Mouse (Mus musculus): Measurements from ENCODE around the gene BC052040. TPM values are rescaled to one million over a fixed set of nuclear protein-coding genes. Genes with fewer than 3 reads are reported as not detected.

The BC052040 gene
- total RNA-seq, 2 experiments from 2014 or later: 7.4 to 7.6 TPM

GRCm38 (mm10) chr2:115600724-115601123 lies 19.2 kb downstream of the BC052040 start:
- DNase-seq (ENCODE audit: low spot score in 2 of 2): no peak

- DNase-seq (ENCODE audit: low spot score in 2 of 2): peak in 1 of 2 experiments; percentile 41
These were observed 19.8 kb downstream of the BC052040 start for GRCm38 (mm10) chr2:115601280-115601679.

DNA sequence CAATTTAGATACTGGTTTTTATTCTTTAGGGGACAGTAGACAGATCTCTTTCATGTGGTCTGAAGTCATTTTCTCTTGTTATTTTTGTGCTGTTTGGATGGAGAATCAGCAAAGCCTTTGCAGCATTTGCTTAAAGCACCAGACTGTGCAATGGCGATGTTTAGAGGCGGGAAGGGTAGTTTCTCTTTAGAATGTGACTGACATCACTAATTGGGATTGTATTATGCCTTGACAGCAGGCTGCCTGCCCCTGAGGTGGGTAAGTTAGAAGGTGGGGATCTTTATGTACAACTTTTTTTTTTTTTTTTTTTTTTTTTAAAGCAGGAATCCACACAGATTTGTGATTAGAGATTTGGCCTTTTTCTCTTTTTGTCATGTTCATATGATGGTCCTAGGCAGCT lies 20.6 kb downstream of the BC052040 start:
- DNase-seq (ENCODE audit: low spot score in 2 of 2): no peak

GRCm38 (mm10) chr2:115604132-115604531 lies 22.6 kb downstream of the BC052040 start:
- DNase-seq (ENCODE audit: low spot score in 2 of 2): peak in 1 of 2 experiments; percentile 31

- no peak for DNase-seq (ENCODE audit: low spot score in 2 of 2)
These were observed 24.4 kb downstream of the BC052040 start for GRCm38 (mm10) chr2:115605829-115606336.

- DNase-seq (ENCODE audit: low spot score in 2 of 2): no peak
These were observed 27.5 kb downstream of the BC052040 start for GRCm38 (mm10) chr2:115609020-115609419.

DNA sequence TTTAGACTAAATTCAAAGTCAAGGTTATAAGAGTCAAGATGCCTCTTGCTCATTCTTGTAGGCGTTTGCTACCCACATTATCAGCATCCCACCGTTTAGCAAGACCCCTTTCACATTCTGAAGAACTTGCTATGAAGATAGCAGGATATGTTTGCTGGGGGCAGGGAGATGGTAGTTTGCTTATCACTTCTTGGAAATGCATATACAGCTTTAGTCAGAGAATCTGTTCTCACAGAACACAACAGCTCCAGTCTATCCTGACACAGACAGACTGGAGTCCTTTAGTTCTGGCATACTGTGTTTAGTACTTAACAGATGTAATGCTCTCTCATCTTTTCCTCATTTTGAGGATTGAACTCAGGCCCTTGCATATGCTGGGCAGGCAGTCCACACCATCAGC lies 28.6 kb downstream of the BC052040 start:
- DNase-seq (ENCODE audit: low spot score in 2 of 2): no peak

DNA sequence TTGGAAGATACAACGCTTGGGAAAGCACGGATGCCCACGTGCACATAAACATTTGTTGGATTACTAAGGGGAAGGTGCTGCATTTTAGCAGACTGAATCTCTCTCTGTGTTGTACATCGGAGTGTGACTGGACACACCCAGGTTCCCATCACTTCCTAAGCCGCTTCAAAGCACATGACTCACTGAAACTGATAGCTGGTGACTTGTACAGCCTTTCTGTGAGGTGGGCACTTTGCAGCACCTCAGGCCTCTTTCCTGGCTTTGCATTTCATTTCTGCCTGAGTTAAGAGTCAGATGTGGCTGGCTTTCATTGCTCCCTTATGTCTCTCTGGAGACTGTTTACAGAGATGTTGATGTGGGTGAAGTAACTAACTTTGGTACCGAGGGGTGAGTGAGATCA lies 29.0 kb downstream of the BC052040 start:
- no peak for DNase-seq (ENCODE audit: low spot score in 2 of 2)

- no peak for DNase-seq (ENCODE audit: low spot score in 2 of 2)
These were observed 32.5 kb downstream of the BC052040 start for GRCm38 (mm10) chr2:115613830-115614520.

DNA sequence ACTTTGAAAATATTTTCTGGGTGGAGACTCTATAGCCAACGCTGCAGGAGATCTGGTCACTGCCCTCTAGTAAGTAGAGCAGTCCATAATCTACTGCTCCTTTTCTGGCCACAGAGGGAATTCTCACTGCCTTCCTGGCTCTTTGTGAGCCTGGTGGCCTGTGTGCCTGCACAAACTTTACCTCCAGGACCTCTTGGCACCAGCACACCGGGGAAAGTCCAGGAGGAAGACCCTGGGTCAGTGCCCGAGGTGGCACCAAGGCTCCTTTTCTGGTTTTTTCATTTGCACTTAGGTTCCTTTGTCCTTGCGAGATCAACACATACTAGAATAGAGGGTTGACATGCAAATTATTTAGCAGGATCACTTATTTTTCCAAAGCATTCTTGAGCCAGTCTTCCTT lies 47.0 kb downstream of the BC052040 start:
- DNase-seq (ENCODE audit: low spot score in 2 of 2): no peak

DNA sequence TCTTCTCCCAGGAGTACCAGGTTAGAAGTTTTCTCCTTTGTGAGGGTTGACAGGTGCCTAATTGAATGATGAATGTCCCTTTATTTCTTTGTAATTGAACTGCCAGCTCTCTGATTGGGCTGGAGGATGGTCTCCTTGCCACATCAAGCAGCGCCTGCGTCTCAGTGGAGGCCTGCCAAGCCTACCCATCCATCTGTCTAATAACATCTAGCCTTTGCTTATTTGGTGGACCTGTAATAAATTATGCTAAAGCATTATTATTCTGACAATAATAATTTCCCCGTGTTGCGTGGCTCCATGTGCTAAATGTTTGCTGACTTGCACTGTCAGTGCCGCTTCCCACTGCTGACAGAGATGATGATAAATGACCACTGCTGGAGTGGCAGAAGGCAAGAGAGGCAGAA lies 49.5 kb downstream of the BC052040 start:
- peak in 1 of 2 experiments; percentile 10 for DNase-seq (ENCODE audit: low spot score in 2 of 2)

DNA sequence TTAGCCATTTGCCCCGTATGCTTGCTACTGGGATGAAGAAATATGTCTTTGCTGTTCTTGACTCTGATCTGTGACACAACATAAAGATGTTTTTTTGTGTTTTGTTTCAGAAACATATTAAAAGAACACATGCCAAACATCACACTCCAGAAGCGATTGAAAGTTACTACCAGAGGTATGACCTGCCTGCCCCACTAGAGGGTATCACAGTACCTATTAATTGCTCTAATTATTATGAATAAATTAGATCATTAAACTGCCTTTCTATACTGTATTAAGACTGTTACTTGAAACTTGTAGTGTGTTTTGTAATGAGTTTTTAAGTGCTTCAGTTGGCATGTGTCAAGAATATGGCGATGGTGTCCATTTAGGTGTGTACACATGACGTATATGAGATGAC lies 50.3 kb downstream of the BC052040 start:
- DNase-seq (ENCODE audit: low spot score in 2 of 2): no peak

DNA sequence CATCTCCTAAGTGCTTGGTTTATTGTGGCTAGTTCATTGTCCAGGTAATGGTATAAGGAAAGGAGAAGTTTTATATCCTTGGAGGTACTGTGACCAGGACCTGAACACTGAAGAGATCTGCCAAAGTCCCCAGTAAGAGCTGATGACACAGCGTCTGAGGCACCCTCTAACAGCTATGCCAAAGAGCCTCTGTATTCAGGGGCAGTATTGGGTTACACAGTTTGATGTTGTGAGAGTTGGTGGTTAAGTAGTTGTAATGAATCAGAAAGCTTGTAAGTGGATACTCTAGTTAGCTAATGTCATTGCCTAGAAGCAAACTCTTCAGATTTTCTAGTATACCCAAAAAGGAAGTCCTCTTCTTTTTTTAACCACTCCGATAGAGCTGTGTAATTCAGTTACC lies 68.7 kb downstream of the BC052040 start:
- no peak for DNase-seq (ENCODE audit: low spot score in 2 of 2)

DNA sequence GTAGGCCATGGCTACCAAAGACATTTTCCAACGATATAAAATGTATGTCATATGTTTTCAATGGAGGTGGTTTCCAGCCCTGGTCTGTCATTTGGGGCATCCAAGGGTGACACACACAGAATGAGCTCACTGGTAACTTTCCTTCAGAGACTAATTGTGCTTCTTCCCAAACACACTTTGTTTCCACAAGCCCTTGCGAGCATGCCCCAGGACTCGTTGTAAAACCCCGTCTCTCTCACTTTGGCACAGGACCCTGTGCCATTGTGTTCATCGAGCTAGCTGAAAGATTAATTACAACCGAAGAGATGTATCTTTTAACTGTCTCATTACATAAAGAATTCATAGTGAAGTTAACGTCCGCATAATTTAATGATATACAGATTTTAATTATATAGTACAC lies 78.2 kb downstream of the BC052040 start:
- DNase-seq (ENCODE audit: low spot score in 2 of 2): no peak

DNA sequence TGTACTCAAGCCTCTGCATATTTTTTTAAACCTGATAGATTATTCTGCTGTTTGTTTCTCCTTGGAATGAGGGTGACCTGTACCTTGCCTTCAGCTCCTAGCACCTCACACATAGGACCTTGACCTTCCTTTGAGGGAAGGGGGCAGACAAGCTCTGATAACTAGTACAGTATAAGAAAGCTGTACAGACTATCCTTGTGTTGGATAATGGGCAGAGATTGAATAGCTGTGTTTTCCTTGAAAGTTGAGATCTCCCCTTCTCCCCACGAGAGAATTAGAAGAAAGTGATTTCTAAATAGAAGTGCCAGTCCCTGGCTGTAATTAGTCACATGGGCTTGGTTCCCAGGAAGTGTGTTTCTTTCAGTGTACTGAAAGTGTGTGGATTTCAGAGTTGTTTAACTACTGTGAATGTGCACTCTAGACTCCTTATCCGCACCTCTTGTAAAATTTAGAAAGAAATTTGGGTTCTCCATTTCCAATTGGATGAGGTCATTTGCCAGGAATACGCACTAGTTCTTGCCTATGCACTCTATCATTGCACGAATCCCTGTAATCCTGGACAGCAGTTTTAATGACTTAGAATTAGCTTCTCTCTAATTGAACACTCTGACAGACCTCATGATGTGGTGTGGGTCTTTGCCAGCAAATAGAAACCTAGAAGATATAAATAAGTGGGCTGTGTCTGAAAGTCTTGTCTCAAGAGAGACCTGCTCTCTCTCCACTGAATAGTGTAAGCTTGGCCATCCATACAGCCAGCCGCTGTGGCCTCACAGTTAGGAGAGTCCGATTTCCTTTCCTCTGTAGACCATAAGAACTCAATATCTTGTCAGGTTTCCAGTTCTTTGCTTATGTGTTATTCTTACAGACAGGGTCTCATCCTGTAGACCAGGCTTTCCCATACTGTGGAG lies 79.0 kb downstream of the BC052040 start:
- DNase-seq (ENCODE audit: low spot score in 2 of 2): no peak

- DNase-seq (ENCODE audit: low spot score in 2 of 2): no peak
These were observed 86.0 kb downstream of the BC052040 start for GRCm38 (mm10) chr2:115667516-115667915.

- no peak for DNase-seq (ENCODE audit: low spot score in 2 of 2)
These were observed 91.6 kb downstream of the BC052040 start for GRCm38 (mm10) chr2:115673054-115673660.

DNA sequence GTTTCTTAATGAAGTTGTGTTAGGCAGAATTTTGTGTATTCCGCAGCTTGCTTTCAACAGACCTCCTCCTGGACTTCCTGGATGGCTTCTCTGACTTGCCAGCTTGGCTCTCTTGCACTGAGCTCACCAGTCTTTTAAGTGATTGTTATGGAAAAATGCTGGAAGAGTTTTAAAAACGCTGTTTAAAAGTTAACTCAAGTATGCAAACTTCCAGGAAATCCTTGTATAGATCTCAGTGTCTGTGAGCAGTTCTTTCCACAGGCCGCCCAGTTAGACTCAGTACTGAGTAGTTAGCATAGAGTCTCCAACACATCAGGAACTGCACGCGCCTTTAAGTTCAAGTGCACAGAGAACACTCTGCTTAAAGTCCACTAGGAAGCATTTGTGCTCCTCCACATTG lies 97.3 kb downstream of the BC052040 start:
- DNase-seq (ENCODE audit: low spot score in 2 of 2): no peak

- no peak for DNase-seq (ENCODE audit: low spot score in 2 of 2)
These were observed 103.7 kb downstream of the BC052040 start for GRCm38 (mm10) chr2:115685250-115685649.

- peak in 1 of 2 experiments; percentile 12 for DNase-seq (ENCODE audit: low spot score in 2 of 2)
These were observed 106.1 kb downstream of the BC052040 start for GRCm38 (mm10) chr2:115687612-115688011.

DNA sequence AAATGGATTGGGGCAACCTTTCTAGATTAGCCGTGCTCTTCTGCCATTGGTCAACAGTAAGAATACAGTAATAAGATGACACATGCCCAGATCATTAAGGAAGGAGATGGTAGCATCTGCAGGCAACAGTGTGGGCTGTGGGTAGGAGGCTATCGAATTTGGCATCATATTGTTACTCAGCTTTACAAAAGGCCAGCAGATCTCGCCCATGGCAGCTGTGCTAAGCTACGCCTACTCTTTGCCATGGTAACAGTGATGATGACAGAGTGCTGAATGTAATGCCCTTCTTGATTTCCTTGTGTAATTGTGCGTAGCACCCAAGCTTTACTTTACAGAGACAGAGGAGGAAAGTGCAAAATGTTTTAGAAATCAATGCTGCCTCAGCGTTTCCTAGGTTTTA lies 106.8 kb downstream of the BC052040 start:
- DNase-seq (ENCODE audit: low spot score in 2 of 2): peak; percentile 74 to 83

- DNase-seq (ENCODE audit: low spot score in 2 of 2): peak in 1 of 2 experiments; percentile 8
These were observed 112.3 kb downstream of the BC052040 start for GRCm38 (mm10) chr2:115693841-115694240.

Measured in layer of hippocampus, adult 18-20 months (tissue).